Mouse (Mus musculus): ENCODE measurements around the gene Metap2. TPM values are rescaled to one million over a fixed set of nuclear protein-coding genes. Genes with fewer than 3 reads are reported as not detected.

Gene Metap2
- polyA plus RNA-seq, 1 experiment from 2014 or later, result 275 TPM

DNA sequence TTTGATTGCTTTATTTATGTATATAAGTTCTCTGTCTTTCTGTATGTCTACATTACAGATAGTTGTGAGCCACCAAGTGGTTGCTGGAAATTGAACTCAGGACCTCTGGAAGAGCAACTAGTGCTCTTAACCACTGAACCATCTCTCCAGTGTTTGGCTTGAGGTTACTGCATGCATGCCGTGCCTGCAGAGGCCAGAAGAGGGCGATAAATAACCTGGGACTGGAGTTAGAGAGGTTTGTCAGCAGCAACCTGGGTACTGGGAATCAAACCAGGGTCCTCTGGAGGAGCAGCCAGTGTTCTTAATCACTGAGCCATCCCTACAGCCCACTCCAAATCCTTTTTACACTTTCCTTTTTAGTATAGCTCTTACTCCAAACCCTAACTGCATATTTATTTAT lies 19.9 kb upstream of the Metap2 start:
- H3K4me1 ChIP-seq (ENCODE audit: control insufficient read depth, insufficient read depth, low read length), result peaks cover 4% of the 10 kb centered on the region; the same call in 1 of the 2 replicates
- 82% methylated on average over 2 of the region's 2 CpGs for WGBS

DNA sequence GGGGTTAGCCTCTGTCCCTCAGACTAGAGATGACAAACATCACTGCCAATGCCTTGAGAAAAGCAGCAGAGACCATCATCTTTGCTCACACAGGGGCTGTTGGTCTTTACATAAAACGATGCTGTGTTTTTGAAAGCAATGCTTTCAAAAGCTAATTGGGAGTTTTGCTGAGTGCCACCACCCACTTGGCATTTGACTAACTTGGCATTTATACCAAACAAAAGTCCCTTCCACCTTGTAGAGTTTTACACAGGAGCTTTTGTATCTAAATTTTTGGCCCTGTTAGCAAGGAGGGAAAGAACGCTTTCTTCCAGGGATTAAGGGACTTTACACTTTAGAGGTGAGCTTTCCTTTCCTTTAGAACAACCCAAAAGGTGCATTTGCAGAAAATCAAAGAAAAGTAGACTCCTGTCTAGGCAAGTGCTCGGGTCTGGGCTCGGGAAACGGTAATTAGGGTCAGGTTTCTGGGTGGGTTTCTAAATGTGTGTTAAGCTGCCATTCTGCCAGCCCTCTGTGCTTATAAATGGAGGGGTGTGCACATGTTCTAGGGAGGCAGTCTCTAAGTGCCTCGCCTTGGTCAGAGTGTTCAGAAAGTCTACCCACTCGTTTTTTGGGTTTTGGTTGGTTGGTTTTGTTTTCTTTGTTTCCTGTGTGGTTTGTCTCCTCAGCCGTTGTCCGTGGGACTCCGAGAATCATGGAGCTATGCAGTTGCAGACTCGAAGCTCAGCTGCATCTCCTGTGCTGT lies 18.8 kb upstream of the Metap2 start:
- Histone ChIP-seq H3K4me3 (ENCODE audit: low read depth, low read length) (no peak overlapping the region), H3K36me3 (ENCODE audit: control insufficient read depth, insufficient read depth, low read length) (no peaks in the 10 kb centered on the region), H3K4me2 (ENCODE audit: low read depth, severe bottlenecking) (peak overlapping the region; percentile 32), H3K9ac (ENCODE audit: low read length) (no peak overlapping the region), H3K4me1 (ENCODE audit: control insufficient read depth, insufficient read depth, low read length) (peaks cover 4% of the 10 kb centered on the region; the same call in 1 of the 2 replicates), H3K9me3 (ENCODE audit: control insufficient read depth, low read length) (no peaks in the 10 kb centered on the region), H3K27me3 (ENCODE audit: control insufficient read depth, insufficient read depth, low read length) (no peaks in the 10 kb centered on the region), H3K27ac (replicated peaks; ENCODE audit: low read depth, low read length) (no peak overlapping the region)
- WGBS, result 35% methylated on average over 11 of the region's 11 CpGs
- peak; percentile 51 for DNase-seq (ENCODE audit: low spot score)
- ATAC-seq (ENCODE audit: insufficient number of reproducible peaks, low FRiP score, low TSS enrichment, low read depth), result no peak

More for the DNA sequence above, 19.9 kb upstream of the Metap2 start:
- H3K9me3 ChIP-seq (ENCODE audit: control insufficient read depth, low read length), result no peaks in the 10 kb centered on the region
- no peak overlapping the region for H3K27ac ChIP-seq (replicated peaks; ENCODE audit: low read depth, low read length)
- ATAC-seq (ENCODE audit: insufficient number of reproducible peaks, low FRiP score, low TSS enrichment, low read depth) (no peak), DNase-seq (ENCODE audit: low spot score) (no peak)
- H3K4me3 ChIP-seq (ENCODE audit: low read depth, low read length), result no peak overlapping the region
- no peak overlapping the region for H3K9ac ChIP-seq (ENCODE audit: low read length)
- no peaks in the 10 kb centered on the region for H3K36me3 ChIP-seq (ENCODE audit: control insufficient read depth, insufficient read depth, low read length)
- H3K27me3 ChIP-seq (ENCODE audit: control insufficient read depth, insufficient read depth, low read length), result no peaks in the 10 kb centered on the region
- no peak overlapping the region for H3K4me2 ChIP-seq (ENCODE audit: low read depth, severe bottlenecking)

DNA sequence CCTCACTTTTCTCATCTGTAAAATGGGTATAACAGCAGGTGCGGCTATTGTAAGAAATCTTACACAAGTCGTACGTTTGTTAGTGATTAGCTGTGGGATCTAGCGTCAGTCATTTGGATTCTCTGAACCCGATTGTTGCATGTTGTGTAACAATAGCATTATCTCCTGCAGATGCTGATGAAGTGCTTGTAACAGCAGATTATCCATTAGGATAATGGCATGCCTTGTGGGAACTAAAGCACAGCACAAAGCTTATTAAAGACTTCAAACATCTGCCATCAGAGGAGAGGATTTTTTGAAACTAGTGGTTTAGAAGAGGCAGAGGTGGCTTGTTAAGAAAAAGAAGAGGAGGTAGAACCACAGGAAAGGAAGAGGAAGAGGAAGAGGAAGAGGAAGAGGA lies 16.6 kb upstream of the Metap2 start:
- 93% methylated on average over 5 of the region's 5 CpGs for WGBS
- Histone ChIP-seq H3K36me3 (ENCODE audit: control insufficient read depth, insufficient read depth, low read length) (no peaks in the 10 kb centered on the region), H3K4me2 (ENCODE audit: low read depth, severe bottlenecking) (no peak overlapping the region), H3K4me3 (ENCODE audit: low read depth, low read length) (no peak overlapping the region), H3K27me3 (ENCODE audit: control insufficient read depth, insufficient read depth, low read length) (no peaks in the 10 kb centered on the region), H3K4me1 (ENCODE audit: control insufficient read depth, insufficient read depth, low read length) (peaks cover 7% of the 10 kb centered on the region; the same call in 1 of the 2 replicates), H3K9me3 (ENCODE audit: control insufficient read depth, low read length) (no peaks in the 10 kb centered on the region), H3K9ac (ENCODE audit: low read length) (no peak overlapping the region), H3K27ac (replicated peaks; ENCODE audit: low read depth, low read length) (no peak overlapping the region)
- ATAC-seq (ENCODE audit: insufficient number of reproducible peaks, low FRiP score, low TSS enrichment, low read depth) (no peak), DNase-seq (ENCODE audit: low spot score) (no peak)

DNA sequence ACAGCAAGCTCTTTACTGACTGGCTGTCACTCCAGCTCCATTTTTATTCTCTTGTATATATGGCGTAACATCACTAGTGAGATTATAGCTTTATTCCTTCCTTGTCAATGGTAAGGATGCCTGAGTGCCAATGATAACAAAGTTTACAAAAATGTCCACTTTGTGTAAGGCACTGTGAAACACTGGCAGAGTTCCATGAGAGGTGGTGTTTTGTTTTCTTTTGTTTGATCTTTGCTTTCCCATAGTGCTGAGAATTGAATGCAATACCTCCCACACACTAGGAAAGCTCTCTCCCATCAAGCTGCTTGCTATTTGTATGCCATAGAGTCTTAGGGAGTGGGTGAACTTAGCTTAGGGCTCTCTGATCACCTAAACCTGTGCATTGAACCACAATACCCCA lies 16.0 kb upstream of the Metap2 start:
- H3K27me3 ChIP-seq (ENCODE audit: control insufficient read depth, insufficient read depth, low read length), result no peaks in the 10 kb centered on the region
- H3K36me3 ChIP-seq (ENCODE audit: control insufficient read depth, insufficient read depth, low read length), result no peaks in the 10 kb centered on the region
- no peak overlapping the region for H3K4me2 ChIP-seq (ENCODE audit: low read depth, severe bottlenecking)
- peaks cover 7% of the 10 kb centered on the region; the same call in 1 of the 2 replicates for H3K4me1 ChIP-seq (ENCODE audit: control insufficient read depth, insufficient read depth, low read length)
- no peak overlapping the region for H3K4me3 ChIP-seq (ENCODE audit: low read depth, low read length)
- DNase-seq (ENCODE audit: low spot score) (no peak), ATAC-seq (ENCODE audit: insufficient number of reproducible peaks, low FRiP score, low TSS enrichment, low read depth) (no peak)
- no peak overlapping the region for H3K9ac ChIP-seq (ENCODE audit: low read length)
- H3K27ac ChIP-seq (replicated peaks; ENCODE audit: low read depth, low read length), result no peak overlapping the region
- H3K9me3 ChIP-seq (ENCODE audit: control insufficient read depth, low read length), result no peaks in the 10 kb centered on the region
- WGBS, result 97% methylated on average over 1 of the region's 1 CpGs

DNA sequence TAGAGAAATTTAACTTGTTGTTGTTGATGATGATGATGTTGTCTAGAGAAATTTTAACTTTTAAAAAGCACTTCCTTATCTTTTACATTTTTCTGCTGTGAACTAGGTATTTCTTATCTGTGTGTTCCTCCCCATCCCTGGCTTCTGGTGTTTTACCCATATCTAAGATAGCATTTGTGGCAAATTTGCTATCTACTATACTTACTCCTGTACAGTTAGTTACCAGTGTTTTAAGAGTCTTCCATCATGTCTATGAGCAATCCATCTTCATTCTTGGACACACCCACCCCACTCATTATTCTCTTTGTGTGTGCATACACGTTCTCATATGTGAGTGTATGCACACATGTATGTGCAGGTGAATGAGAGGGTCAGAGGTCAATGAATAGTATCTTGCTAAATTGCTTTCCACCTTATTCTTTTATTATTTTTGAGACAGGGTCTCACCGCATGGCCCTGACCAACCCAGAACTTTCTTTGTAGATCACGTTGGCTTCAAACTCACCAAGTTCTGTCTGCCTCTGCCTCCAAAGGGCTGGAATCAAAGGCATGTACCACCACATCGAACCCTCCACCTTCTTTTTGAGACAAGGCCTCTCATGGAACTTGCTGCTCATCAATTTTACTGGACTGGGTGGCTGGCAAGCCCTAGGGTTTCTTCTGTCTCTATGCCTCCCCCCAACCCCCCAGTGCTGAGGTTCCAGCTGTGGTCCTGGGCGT lies 15.4 kb upstream of the Metap2 start:
- ATAC-seq (ENCODE audit: insufficient number of reproducible peaks, low FRiP score, low TSS enrichment, low read depth), result no peak

DNA sequence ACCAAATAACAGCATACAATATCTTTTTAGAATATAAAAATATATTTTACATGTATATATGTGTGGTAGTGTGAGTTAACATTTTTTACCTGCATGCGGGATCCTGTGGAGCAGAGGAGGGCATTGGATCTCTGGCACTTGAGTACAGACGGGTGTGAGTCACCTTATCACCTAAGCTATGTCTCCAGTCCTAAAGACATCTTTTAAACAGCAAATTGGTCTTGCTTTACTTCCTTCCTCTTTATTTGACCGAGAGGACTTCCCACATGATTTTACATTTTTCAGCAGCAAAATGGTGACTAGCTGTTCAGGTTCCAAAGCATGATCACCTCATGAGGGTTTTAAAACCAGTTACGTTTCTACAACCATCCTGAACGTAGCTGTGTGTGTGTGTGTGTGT lies 14.4 kb upstream of the Metap2 start:
- H3K9me3 ChIP-seq (ENCODE audit: control insufficient read depth, low read length), result no peaks in the 10 kb centered on the region
- H3K36me3 ChIP-seq (ENCODE audit: control insufficient read depth, insufficient read depth, low read length), result no peaks in the 10 kb centered on the region
- DNase-seq (ENCODE audit: low spot score) (no peak), ATAC-seq (ENCODE audit: insufficient number of reproducible peaks, low FRiP score, low TSS enrichment, low read depth) (no peak)
- 75% methylated on average over 5 of the region's 5 CpGs for WGBS
- H3K27me3 ChIP-seq (ENCODE audit: control insufficient read depth, insufficient read depth, low read length), result no peaks in the 10 kb centered on the region
- H3K9ac ChIP-seq (ENCODE audit: low read length), result no peak overlapping the region
- H3K4me1 ChIP-seq (ENCODE audit: control insufficient read depth, insufficient read depth, low read length), result peaks cover 10% of the 10 kb centered on the region; the same call in 1 of the 2 replicates
- no peak overlapping the region for H3K4me2 ChIP-seq (ENCODE audit: low read depth, severe bottlenecking)
- H3K4me3 ChIP-seq (ENCODE audit: low read depth, low read length), result no peak overlapping the region
- H3K27ac ChIP-seq (replicated peaks; ENCODE audit: low read depth, low read length), result no peak overlapping the region

More for the DNA sequence above, 15.4 kb upstream of the Metap2 start:
- Histone ChIP-seq H3K27ac (replicated peaks; ENCODE audit: low read depth, low read length) (no peak overlapping the region), H3K36me3 (ENCODE audit: control insufficient read depth, insufficient read depth, low read length) (no peaks in the 10 kb centered on the region), H3K9me3 (ENCODE audit: control insufficient read depth, low read length) (no peaks in the 10 kb centered on the region), H3K4me1 (ENCODE audit: control insufficient read depth, insufficient read depth, low read length) (peaks cover 7% of the 10 kb centered on the region; the same call in 1 of the 2 replicates), H3K4me3 (ENCODE audit: low read depth, low read length) (no peak overlapping the region), H3K4me2 (ENCODE audit: low read depth, severe bottlenecking) (no peak overlapping the region), H3K27me3 (ENCODE audit: control insufficient read depth, insufficient read depth, low read length) (no peaks in the 10 kb centered on the region), H3K9ac (ENCODE audit: low read length) (no peak overlapping the region)
- no peak for DNase-seq (ENCODE audit: low spot score)
- whole genome bisulfite sequencing, result 91% methylated on average over 5 of the region's 5 CpGs

DNA sequence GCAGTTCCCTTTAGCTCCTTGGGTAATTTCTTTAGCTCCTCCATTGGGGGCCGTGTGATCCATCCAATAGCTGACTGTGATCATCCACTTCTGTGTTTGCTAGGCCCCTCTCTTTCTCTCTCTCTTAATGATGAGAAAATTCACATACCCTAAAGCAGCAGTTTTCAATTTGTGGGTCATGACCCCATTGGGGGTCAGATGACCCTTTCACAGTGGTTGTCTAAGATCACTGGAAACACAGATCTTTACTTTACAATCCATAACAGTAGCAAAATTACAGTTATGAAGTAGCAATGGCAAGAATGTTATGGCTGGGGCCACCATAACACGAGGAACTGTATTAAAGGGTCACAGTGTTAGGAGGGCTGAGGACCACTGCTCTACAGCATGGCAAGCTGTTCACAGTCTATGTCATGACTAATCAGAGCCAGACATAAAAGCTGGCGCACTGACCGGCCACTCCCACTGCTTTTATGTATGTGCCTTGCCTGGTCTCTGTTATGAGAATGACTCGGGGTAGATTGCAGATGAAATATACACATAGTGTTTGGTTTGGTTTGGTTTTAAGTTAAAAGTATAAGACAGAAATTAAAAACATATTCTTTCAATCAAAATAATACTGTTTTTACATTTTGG lies 13.0 kb upstream of the Metap2 start:
- H3K36me3 ChIP-seq (ENCODE audit: control insufficient read depth, insufficient read depth, low read length), result no peaks in the 10 kb centered on the region
- DNase-seq (ENCODE audit: low spot score) (no peak), ATAC-seq (ENCODE audit: insufficient number of reproducible peaks, low FRiP score, low TSS enrichment, low read depth) (no peak)
- 18% methylated on average over 5 of the region's 5 CpGs for WGBS
- no peak overlapping the region for H3K27ac ChIP-seq (replicated peaks; ENCODE audit: low read depth, low read length)
- H3K27me3 ChIP-seq (ENCODE audit: control insufficient read depth, insufficient read depth, low read length), result no peaks in the 10 kb centered on the region
- peaks cover 6% of the 10 kb centered on the region; the same call in 1 of the 2 replicates for H3K4me1 ChIP-seq (ENCODE audit: control insufficient read depth, insufficient read depth, low read length)
- H3K4me3 ChIP-seq (ENCODE audit: low read depth, low read length), result no peak overlapping the region
- H3K9ac ChIP-seq (ENCODE audit: low read length), result no peak overlapping the region
- H3K4me2 ChIP-seq (ENCODE audit: low read depth, severe bottlenecking), result no peak overlapping the region
- no peaks in the 10 kb centered on the region for H3K9me3 ChIP-seq (ENCODE audit: control insufficient read depth, low read length)

DNA sequence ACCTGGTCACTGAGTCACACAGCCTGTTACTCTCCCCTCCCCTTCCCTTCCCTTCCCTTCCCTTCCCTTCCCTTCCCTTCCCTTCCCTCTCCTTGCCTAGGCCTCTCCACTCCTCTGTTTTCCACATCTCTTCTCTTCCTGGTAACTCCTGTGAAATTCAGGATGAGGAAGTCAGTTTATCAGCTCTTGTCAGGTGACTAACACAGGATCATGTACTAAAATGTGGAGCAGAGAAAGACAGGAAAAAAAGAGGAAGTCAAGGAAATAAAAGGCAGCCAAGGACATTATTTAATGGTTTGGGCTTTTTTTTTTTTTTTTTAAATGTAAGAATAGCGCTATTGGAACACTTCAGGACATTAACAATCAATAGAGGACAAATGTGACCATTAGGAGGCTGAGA lies 12.1 kb upstream of the Metap2 start:
- ATAC-seq (ENCODE audit: insufficient number of reproducible peaks, low FRiP score, low TSS enrichment, low read depth) (no peak), DNase-seq (ENCODE audit: low spot score) (no peak)
- 95% methylated on average over 1 of the region's 1 CpGs for WGBS
- no peak overlapping the region for H3K4me3 ChIP-seq (ENCODE audit: low read depth, low read length)
- H3K4me2 ChIP-seq (ENCODE audit: low read depth, severe bottlenecking), result no peak overlapping the region
- H3K4me1 ChIP-seq (ENCODE audit: control insufficient read depth, insufficient read depth, low read length), result peaks cover 6% of the 10 kb centered on the region; the same call in 1 of the 2 replicates
- no peaks in the 10 kb centered on the region for H3K9me3 ChIP-seq (ENCODE audit: control insufficient read depth, low read length)
- H3K27ac ChIP-seq (replicated peaks; ENCODE audit: low read depth, low read length), result no peak overlapping the region
- no peaks in the 10 kb centered on the region for H3K36me3 ChIP-seq (ENCODE audit: control insufficient read depth, insufficient read depth, low read length)
- no peaks in the 10 kb centered on the region for H3K27me3 ChIP-seq (ENCODE audit: control insufficient read depth, insufficient read depth, low read length)
- H3K9ac ChIP-seq (ENCODE audit: low read length), result no peak overlapping the region

All from limb, embryonic 11.5 days (tissue).